Mouse (Mus musculus) heart, embryonic 11.5 days (tissue): ENCODE measurements at regions not wholly inside any gene's neighbourhood (a gene's known extent, or its start where the extent isn't known, plus 50 kb on each side); places are given as distances from the start of the nearest gene placed in this dataset.

Experiments used
- ATAC-seq: fragments of 200-750 bp; cut with Nextera tagmentation; replicated peaks from 2 replicates; pipeline ENCODE4 v1.8.0; 2017; ENCODE audit warnings: moderate library complexity; ENCODE audit not compliant: insufficient number of reproducible peaks, low FRiP score, low TSS enrichment
- H3K27ac ChIP-seq: fragments of 300-500 bp; sonication (generic); 2 replicates; pipeline ENCODE4 v1.5.1; 2014; ENCODE audit warnings: mild to moderate bottlenecking, low read depth, low read length
- H3K27me3 ChIP-seq: fragments of 300-500 bp; sonication (generic); 2 replicates; pipeline ENCODE4 v1.6.1; 2014; ENCODE audit warnings: mild to moderate bottlenecking, low read length, mixed read lengths; ENCODE audit not compliant: control insufficient read depth, insufficient read depth
- H3K36me3 ChIP-seq: fragments of 300-500 bp; sonication (generic); 2 replicates; pipeline ENCODE4 v1.6.1; 2014; ENCODE audit warnings: mild to moderate bottlenecking, low read length, moderate library complexity, mixed read lengths; ENCODE audit not compliant: control insufficient read depth, insufficient read depth
- H3K4me1 ChIP-seq: fragments of 300-500 bp; sonication (generic); 2 replicates; pipeline ENCODE4 v1.6.1; 2014; ENCODE audit warnings: low read length; ENCODE audit not compliant: control insufficient read depth, insufficient read depth
- H3K4me2 ChIP-seq: fragments of 300-500 bp; sonication (generic); 2 replicates; pipeline ENCODE4 v1.6.1; 2014; ENCODE audit warnings: mild to moderate bottlenecking, moderate library complexity
- H3K4me3 ChIP-seq: fragments of 300-500 bp; sonication (generic); 2 replicates; pipeline ENCODE4 v1.5.1; 2014; ENCODE audit warnings: low read depth, low read length
- H3K9ac ChIP-seq: fragments of 300-500 bp; sonication (generic); 2 replicates; pipeline ENCODE4 v1.6.1; 2014; ENCODE audit warnings: mild to moderate bottlenecking, low read depth, low read length, moderate library complexity
- H3K9me3 ChIP-seq: fragments of 300-500 bp; sonication (generic); replicated peaks from 2 replicates; pipeline ENCODE4 v1.6.1; 2016; ENCODE audit warnings: low read length; ENCODE audit not compliant: control insufficient read depth
- WGBS: fragments of 180-500 bp; shearing (Covaris S2); extraction: QIAGEN DNeasy Blood & Tissue Kit; methylation state at CpG from one replicate; pipeline ENCODE4 v1.1.7; 2014; ENCODE audit not compliant: insufficient replicate concordance; 5-methylcytosine and 5-hydroxymethylcytosine counted together

DNA sequence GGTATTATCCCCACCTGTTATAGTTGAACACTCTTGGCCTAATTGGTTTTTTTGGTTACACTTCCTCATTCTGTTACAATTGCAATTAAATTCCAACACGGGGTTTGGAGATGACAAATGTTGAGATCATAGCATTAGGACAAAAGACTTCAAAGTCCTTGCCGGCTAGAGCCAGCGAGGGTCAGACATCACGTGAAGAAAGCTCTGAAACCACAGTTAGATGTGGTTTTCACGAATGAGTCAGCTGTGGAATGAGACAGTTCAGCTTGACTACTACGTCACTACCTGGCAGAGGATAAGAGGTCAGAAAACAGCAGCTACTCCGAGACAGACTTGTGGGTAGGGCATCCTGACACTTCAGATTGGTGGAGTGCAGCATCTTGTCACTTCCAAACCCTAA is 55.5 kb upstream of the Trio start:
- H3K4me3 ChIP-seq = no peak overlapping the region
- no peaks in the 10 kb centered on the region for H3K36me3 ChIP-seq
- H3K4me1 ChIP-seq = no peaks in the 10 kb centered on the region
- no peak overlapping the region for H3K27ac ChIP-seq
- WGBS = 69% methylated on average over 7 of the region's 7 CpGs
- ATAC-seq = no peak
- no peak overlapping the region for H3K4me2 ChIP-seq
- no peaks in the 10 kb centered on the region for H3K27me3 ChIP-seq
- H3K9me3 ChIP-seq = no peaks in the 10 kb centered on the region
- H3K9ac ChIP-seq = no peak overlapping the region

DNA sequence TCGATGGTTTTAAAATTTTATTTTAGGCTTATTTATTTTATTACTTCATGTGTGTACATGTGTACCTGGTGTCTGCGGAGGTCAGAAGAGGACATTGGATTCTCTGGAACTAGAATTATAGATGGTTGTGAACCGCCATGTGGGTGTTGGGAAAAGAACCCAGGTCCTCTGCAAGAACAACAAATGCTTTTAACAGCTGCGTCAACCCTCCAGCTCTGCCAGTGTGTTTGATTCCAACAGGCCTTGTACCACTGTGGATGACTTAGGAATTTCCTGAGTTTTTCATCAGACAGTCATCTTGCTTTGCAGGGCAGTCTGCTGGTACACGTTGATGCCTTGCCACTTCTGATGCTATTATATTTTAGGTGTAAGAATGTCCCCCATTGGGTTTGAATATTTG is 56.8 kb upstream of the Trio start:
- WGBS = 78% methylated on average over 5 of the region's 5 CpGs
- H3K4me1 ChIP-seq = no peaks in the 10 kb centered on the region
- H3K4me3 ChIP-seq = no peak overlapping the region
- no peak overlapping the region for H3K9ac ChIP-seq
- no peak overlapping the region for H3K4me2 ChIP-seq
- no peaks in the 10 kb centered on the region for H3K9me3 ChIP-seq
- no peak for ATAC-seq
- H3K27me3 ChIP-seq = no peaks in the 10 kb centered on the region
- H3K27ac ChIP-seq = no peak overlapping the region
- H3K36me3 ChIP-seq = no peaks in the 10 kb centered on the region

DNA sequence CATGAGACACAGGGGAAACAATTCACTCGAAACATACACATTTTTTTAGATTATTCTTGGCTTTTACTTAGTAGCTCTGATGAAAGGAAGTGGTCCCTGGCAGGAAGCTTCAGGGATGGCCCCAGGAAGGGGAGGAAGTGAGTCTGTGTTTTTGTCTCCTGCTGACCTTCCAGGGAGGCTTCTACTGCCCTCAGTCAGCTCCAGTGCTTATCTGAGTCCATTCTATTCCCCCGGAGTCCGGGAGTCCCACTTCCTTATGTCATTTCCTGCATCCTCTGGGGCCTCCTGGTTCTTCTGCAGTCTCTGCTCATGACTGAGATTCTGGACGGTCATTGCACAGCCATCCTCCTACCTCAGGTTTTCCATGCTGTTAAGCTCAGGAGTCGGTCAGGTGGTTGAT is 80.3 kb upstream of the Trio start:
- H3K9ac ChIP-seq = no peak overlapping the region
- no peaks in the 10 kb centered on the region for H3K36me3 ChIP-seq
- no peaks in the 10 kb centered on the region for H3K27me3 ChIP-seq
- no peak overlapping the region for H3K4me2 ChIP-seq
- H3K9me3 ChIP-seq = no peaks in the 10 kb centered on the region
- peak; percentile 65; the same call in 1 of the 2 replicates for ATAC-seq
- peak overlapping the region; percentile 59; the same call in 1 of the 2 replicates for H3K27ac ChIP-seq
- H3K4me1 ChIP-seq = no peaks in the 10 kb centered on the region
- WGBS = 53% methylated on average over 5 of the region's 5 CpGs
- no peak overlapping the region for H3K4me3 ChIP-seq

DNA sequence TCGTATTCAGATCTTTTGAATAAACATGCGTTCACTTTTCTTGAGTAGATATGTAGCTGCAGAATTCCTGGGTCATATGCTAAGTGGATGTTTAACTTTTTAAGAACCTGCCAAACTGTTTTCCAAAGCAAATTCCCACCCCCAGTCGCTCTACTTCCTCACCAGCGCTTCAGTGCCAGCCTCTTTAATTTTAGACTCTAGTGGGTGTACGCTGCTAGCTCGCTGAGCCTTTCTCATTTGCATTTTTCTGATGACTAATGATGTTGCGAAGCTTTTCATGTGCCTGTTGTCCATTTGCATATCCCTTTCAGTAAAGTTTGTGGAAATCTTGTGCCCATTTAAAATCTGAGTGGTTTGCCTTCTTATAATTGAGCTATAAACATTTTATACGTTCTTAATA is 84.3 kb upstream of the Trio start:
- H3K9ac ChIP-seq = no peak overlapping the region
- 77% methylated on average over 8 of the region's 8 CpGs for WGBS
- H3K9me3 ChIP-seq = no peaks in the 10 kb centered on the region
- H3K27me3 ChIP-seq = no peaks in the 10 kb centered on the region
- H3K27ac ChIP-seq = no peak overlapping the region
- no peak overlapping the region for H3K4me3 ChIP-seq
- ATAC-seq = no peak
- H3K4me1 ChIP-seq = no peaks in the 10 kb centered on the region
- H3K36me3 ChIP-seq = no peaks in the 10 kb centered on the region
- H3K4me2 ChIP-seq = no peak overlapping the region

DNA sequence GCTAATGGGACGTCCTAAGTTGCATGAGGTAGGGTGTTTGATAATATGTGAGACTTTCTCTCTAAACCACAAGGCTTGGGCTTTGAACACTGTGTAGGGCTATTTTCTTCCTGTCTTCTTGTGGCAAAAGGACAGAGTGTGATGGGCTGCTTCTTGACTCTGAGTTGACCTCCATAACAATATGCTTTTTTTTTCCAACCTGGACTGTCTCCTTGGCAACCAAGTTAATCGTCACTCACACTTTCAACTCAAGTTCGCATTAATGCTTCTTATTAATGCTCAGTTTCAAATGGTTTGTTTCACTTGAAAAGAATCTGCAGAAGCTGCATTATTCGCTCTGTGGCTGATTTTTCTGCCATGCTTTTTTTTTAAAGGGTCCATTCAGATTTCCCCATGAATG is 87.8 kb upstream of the Trio start:
- Histone ChIP-seq H3K4me3 (no peak overlapping the region), H3K36me3 (no peaks in the 10 kb centered on the region), H3K9ac (no peak overlapping the region), H3K27ac (no peak overlapping the region), H3K4me2 (no peak overlapping the region), H3K27me3 (no peaks in the 10 kb centered on the region), H3K9me3 (no peaks in the 10 kb centered on the region), H3K4me1 (no peaks in the 10 kb centered on the region)
- no peak for ATAC-seq
- 79% methylated on average over 4 of the region's 4 CpGs for WGBS

DNA sequence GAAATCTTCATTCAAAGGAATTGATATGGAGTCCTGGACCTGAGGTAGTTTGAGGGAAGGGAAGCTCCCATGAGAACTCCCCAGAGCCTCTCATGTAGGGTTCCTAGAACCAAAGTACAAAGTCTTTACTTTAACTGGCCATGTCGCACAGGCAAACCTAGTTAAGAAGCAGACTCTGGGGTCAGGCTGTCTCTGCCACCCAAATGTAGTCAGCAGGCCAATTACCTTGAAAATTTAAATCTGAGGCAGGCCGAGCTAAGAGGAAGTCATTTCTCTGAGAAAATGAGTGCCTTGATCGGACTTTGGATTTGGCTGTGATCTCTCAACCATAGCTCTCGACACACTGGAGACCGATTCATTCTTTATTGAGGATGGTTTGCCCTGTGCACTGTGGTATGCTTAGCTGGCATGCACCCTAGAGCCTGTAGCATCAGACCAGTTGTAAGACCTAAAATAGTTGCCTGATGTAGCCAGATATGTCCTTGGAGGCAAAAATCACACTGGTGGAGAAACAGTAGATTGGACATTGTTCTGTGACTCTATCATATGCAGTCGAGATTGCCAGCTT is 88.6 kb upstream of the Trio start:
- 79% methylated on average over 6 of the region's 6 CpGs for WGBS
- Histone ChIP-seq H3K4me2 (no peak overlapping the region), H3K4me1 (no peaks in the 10 kb centered on the region), H3K9me3 (no peaks in the 10 kb centered on the region), H3K27me3 (no peaks in the 10 kb centered on the region), H3K9ac (no peak overlapping the region), H3K36me3 (no peaks in the 10 kb centered on the region), H3K27ac (no peak overlapping the region), H3K4me3 (no peak overlapping the region)
- ATAC-seq = no peak

DNA sequence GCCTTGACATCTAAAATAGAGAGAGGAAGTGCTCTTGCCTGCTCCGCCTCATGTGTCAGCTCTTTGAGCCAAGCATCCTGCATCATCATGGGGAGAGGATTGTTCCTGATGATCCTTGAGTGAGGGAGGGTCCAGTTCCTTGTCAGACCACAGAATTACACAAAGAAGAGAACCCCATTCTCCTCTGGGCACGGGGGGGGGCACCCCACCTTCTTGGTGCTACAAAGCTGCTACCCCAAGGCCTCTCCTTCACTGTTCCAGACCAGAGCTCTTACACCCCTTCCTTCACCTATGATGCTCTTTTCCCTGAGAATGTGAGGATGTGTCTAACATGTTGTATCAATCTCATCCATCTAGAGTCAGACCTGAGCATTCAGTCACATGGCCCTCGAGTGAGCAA is 76.7 kb upstream of the Dnah5 start:
- WGBS = 67% methylated on average over 3 of the region's 3 CpGs
- Histone ChIP-seq H3K9ac (no peak overlapping the region), H3K9me3 (no peaks in the 10 kb centered on the region), H3K27me3 (no peaks in the 10 kb centered on the region), H3K4me1 (no peaks in the 10 kb centered on the region), H3K36me3 (no peaks in the 10 kb centered on the region), H3K4me3 (no peak overlapping the region), H3K4me2 (no peak overlapping the region), H3K27ac (no peak overlapping the region)
- ATAC-seq = no peak

DNA sequence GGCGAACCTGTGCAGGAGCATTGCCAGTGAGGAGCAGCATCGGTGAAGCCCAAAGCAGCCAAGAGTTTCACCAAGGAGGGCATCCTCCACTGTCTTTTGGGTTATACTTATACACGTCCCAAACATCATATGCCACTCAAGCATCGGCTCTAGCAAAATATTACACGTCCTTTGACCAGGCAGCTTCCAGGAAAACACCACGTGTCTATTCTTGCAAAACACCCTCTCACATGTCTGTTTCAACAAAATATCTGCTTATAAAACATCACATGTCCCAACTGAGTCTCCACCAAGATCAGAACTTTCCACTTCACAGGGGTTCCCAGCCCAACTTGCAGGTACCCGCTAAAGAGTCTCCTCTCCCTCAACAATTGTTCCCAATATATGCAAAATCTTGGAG is 74.0 kb upstream of the Dnah5 start:
- ATAC-seq = no peak
- H3K9ac ChIP-seq = no peak overlapping the region
- no peaks in the 10 kb centered on the region for H3K27me3 ChIP-seq
- H3K4me2 ChIP-seq = no peak overlapping the region
- no peak overlapping the region for H3K27ac ChIP-seq
- no peaks in the 10 kb centered on the region for H3K9me3 ChIP-seq
- 0 out of 2 replicates have a peak, but pooled peaks cover 3% of the 10 kb centered on the region for H3K4me1 ChIP-seq
- H3K4me3 ChIP-seq = no peak overlapping the region
- no peaks in the 10 kb centered on the region for H3K36me3 ChIP-seq
- 89% methylated on average over 7 of the region's 7 CpGs for whole genome bisulfite sequencing

DNA sequence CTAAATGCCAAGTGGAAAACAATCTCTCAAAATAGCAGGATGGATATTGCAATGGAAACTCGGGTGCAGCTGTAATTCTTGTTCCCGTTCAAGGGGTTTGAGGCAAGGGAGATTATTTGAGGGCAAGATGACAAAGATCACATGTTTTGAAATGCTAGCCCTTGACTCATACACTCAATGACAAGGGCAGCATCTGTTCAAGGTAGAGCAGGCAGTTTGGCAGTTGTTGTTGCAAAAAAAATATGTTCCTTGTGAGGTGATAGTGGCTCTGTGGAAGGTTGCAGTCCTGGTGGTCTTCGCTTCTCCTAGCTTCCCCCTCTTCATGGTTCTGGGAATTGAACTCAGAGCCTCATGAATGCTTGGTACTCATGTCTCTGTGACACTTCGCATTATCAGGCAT is 72.0 kb upstream of the Dnah5 start:
- Histone ChIP-seq H3K36me3 (no peaks in the 10 kb centered on the region), H3K9ac (no peak overlapping the region), H3K4me3 (no peak overlapping the region), H3K4me2 (no peak overlapping the region), H3K4me1 (0 out of 2 replicates have a peak, but pooled peaks cover 3% of the 10 kb centered on the region), H3K27ac (no peak overlapping the region), H3K9me3 (no peaks in the 10 kb centered on the region), H3K27me3 (no peaks in the 10 kb centered on the region)
- 73% methylated on average over 4 of the region's 4 CpGs for WGBS
- ATAC-seq = no peak
